Mouse (Mus musculus): Measurements from ENCODE around the gene Rxra.

- TF ChIP-seq CTCF (IDR thresholded peaks at IDR 0.05; ENCODE audit: extremely low read depth, insufficient read depth, insufficient read length, insufficient replicate concordance): no peak
- no peak for TF ChIP-seq POLR2A (IDR thresholded peaks at IDR 0.05; ENCODE audit: low read depth, low read length)
Observed at GRCm38 (mm10) chr2:27699574-27699973, 23.3 kb downstream of the Rxra start.

All from spleen, adult 2 months (tissue).